Mouse (Mus musculus) neural tube, embryonic 11.5 days (tissue): ENCODE results near the gene Qrich2. TPM values are rescaled to one million over a fixed set of nuclear protein-coding genes. Genes with fewer than 3 reads are reported as not detected.

Experiments
- polyA plus RNA-seq: library from polyadenylated mRNA; unstranded; fragments of >200 nt; fragmentation: Nextera tagmentation; extraction: Ambion mirVana; gene quantifications from 2 replicates; pipeline ENCODE4 v1.2.1, GENCODE M21; 2014

Qrich2 gene
- polyA plus RNA-seq, 1 experiment from 2014 or later = 0.40 TPM

Other genes with a start within 250 kb of the Qrich2 start
- gene Evpl, start 228.2 kb downstream of the Qrich2 start, polyA plus RNA-seq = 0.90 and 0.93 TPM in 2 replicates
- 83.5 and 87.4 TPM in 2 replicates for gene Srp68, start 192.0 kb downstream of the Qrich2 start, polyA plus RNA-seq
- 0.49 and 0.70 TPM in 2 replicates for gene Galr2, start 185.3 kb downstream of the Qrich2 start, polyA plus RNA-seq
- 74.3 and 75.5 TPM in 2 replicates for gene Exoc7, start 159.0 kb downstream of the Qrich2 start, polyA plus RNA-seq
- 2.5 and 3.1 TPM in 2 replicates for gene Foxj1, start 130.8 kb downstream of the Qrich2 start, polyA plus RNA-seq
- gene Rnf157, start 53.2 kb downstream of the Qrich2 start, polyA plus RNA-seq = 31.1 and 34.6 TPM in 2 replicates
- 90.3 and 92.4 TPM in 2 replicates for gene Ubald2, start 32.1 kb downstream of the Qrich2 start, polyA plus RNA-seq
- gene Prpsap1, start 28.0 kb upstream of the Qrich2 start, polyA plus RNA-seq = 212 and 222 TPM in 2 replicates
- gene Sphk1, start 64.7 kb upstream of the Qrich2 start, polyA plus RNA-seq = 9.9 and 10.9 TPM in 2 replicates
- gene Ube2o, start 115.2 kb upstream of the Qrich2 start, polyA plus RNA-seq = 28.8 and 29.1 TPM in 2 replicates
- gene Aanat, start 120.2 kb upstream of the Qrich2 start, polyA plus RNA-seq = not detected in 2 replicates
- 4.9 and 5.3 TPM in 2 replicates for gene Rhbdf2, start 160.8 kb upstream of the Qrich2 start, polyA plus RNA-seq
- 0.37 and 0.53 TPM in 2 replicates for gene Prcd, start 187.3 kb upstream of the Qrich2 start, polyA plus RNA-seq
- 2.3 and 3.0 TPM in 2 replicates for gene Cygb, start 188.1 kb upstream of the Qrich2 start, polyA plus RNA-seq